Mouse (Mus musculus) kidney, postnatal 14 days (tissue): ENCODE data around the gene Tspan31.

Experiments
- DNase-seq: peaks from one replicate; pipeline ENCODE4 v3.0.0; 2022; ENCODE audit warnings: mixed read lengths

The Tspan31 gene

DNA sequence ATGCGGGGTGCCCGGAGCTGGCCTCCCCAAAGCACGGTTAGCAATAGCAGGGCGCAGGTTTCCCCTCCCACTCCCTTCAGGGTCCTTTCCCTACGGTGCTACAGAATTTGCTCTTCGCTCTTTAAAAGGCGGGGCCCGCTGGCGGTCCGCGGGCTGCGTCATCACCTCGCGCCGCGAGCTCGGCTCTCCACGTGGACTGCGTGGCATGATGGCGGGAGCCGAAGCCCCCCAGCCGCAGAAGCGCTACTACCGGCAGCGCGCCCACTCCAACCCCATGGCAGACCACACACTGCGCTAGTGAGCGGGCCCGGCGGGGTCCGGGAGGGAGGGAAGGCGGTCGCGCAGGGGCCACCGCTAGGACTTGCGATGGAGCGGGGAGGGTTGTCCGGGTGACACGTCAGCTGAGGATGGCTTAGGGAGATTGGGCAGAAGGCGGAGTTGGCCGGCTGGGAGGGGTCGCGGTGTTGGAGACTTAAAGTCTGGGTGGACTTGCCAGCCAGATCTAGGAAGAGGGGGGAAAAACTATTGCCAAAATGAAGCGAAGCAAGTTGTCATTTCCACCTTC lies 28.2 kb downstream of the Tspan31 start:
- DNase-seq = peak; percentile 93

DNA sequence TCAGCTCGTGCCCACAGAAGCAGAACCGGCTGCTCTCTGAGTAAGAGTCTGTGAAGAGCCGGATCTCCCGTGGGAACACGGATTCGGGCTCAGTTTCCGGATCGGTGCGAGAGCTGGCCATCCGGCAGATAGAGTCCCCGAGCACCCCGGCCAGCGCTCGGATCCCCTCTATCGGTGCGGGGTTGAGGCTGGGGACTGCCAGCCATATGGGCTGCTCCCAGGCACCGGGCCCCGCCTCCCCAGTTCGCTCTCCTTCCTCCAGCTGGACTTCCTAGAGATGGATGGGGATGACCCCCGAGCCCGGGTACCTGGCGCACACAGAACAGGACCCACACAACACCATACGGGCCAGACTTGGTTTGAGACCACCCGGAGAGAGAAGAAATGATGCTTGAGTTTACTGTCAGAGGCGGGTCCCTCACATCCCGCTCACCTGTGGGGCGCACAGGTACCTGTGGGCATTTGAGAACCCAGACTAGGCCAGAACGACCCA lies 28.7 kb downstream of the Tspan31 start, which contains the start of the genes Mettl1 and Eef1akmt3:
Gene Mettl1 (plus strand): TSS at position 141 of the 493 bp plus-strand sequence.
Gene Eef1akmt3 (minus strand): TSS at position 240 of the 493 bp plus-strand sequence.
- DNase-seq = peak; percentile 61

DNA sequence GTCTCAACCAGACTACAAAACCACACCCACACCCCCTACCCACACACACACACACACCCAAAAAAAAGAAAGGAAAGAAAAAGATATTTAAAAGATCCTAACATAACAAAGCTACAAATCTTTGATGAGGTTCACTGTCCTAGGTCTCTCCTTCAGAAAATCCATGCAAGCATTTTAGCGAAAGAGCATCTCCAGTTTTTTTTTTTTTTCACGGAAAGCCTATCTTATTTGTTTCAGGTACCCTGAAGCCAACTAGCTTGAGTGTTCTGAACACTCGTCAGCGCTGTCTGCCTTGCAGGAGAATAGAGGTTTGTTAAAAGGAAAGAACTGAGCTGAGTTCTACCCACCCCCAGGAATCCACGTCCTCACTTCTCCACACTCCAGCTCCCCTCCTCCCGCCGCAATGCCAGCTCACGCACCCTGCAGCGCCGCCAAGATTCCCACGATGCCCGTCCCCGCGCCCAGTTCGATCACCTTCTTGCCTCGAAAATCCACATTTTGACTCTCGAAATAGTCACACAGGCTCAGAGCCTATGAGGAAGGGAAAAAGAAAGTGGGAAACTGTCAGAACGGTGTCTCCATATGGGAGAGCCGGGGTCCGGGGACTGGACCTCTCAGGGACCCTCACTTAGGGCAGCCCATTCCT lies 29.4 kb downstream of the Tspan31 start:
- peak; percentile 46 for DNase-seq

GRCm38 (mm10) chr10:127037641-127038040 lies 32.4 kb downstream of the Tspan31 start:
- DNase-seq = peak; percentile 52

- DNase-seq = peak; percentile 80
These were observed 33.8 kb downstream of the Tspan31 start for GRCm38 (mm10) chr10:127036273-127036672.

GRCm38 (mm10) chr10:127033301-127033741 lies 36.7 kb downstream of the Tspan31 start:
- DNase-seq = peak; percentile 74

DNA sequence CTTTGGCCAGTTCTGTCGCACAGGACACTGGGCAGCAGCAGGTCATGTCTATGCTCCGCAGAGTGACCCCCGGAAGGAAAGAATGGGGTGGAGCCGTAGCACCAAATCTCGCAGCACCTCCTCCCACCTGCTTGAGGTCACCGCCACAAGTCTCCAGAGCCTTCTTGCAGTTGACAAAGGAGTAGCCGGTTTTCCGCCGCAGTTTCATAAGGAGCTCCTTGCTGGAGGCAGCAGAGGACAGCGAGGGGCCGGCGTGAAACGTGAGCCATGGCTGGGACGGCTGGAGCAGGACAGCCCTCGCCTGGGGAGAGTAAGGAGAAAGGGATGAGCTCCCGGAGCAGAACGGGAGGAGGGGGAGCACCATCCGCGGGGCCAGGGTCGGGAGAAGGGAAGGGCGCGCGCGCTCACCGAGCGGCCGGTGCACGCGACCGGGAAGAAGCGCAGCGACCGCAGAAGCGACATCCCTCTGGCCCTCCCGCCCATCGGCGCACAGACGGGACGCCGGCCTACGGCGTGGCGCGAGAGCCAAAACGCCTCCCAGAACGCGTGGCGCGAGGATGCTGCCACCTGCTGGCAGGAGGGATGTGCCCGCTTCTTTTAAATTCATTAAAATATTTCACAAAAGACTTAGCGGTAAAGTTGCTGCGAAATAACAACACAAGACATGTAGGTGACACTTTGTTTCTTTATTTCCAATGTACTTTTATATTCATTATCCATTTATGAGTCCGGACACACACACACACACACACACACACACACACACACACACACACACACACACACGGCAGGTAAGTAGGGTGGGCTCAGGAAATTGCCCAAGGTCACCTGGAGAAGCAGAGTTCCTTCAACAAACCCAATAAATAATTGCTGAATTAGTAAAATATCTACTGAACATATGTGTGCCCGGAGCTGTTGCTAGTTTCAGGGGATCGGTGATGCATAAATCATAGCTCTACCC lies 39.4 kb downstream of the Tspan31 start, which contains the start of gene Tsfm:
Gene Tsfm (minus strand): TSS at position 505 of the 961 bp plus-strand sequence.
- DNase-seq = peak; percentile 94

- DNase-seq = no peak
These were observed 51.6 kb downstream of the Tspan31 start for GRCm38 (mm10) chr10:127018422-127018821.
